Mouse (Mus musculus): ENCODE data around the gene Sct. TPM values are rescaled to one million over a fixed set of nuclear protein-coding genes. Genes with fewer than 3 reads are reported as not detected.

The Sct gene
- total RNA-seq (2014; fragmentation: Nextera tagmentation), result not detected in 2 replicates
- not detected in 2 replicates for total RNA-seq (2017)

GRCm38 (mm10) chr7:141278766-141279590 lies at the start of gene Sct:
Gene Sct, minus strand, starts transcription at chr7:141279133.
- peak; percentile 29 for ATAC-seq (replicated peaks; ENCODE audit: low FRiP score, low TSS enrichment, poor library complexity, severe bottlenecking)

- no peak for ATAC-seq (replicated peaks; ENCODE audit: low FRiP score, low TSS enrichment, poor library complexity, severe bottlenecking)
Observed at GRCm38 (mm10) chr7:141328373-141328990, 49.5 kb upstream of the Sct start.

GRCm38 (mm10) chr7:141327469-141328372 lies 48.8 kb upstream of the Sct start, which contains the start of the genes Deaf1 and Tmem80:
Gene Deaf1, minus strand, starts transcription at chr7:141327690.
Gene Tmem80, plus strand, starts transcription at chr7:141327739.
- peak; percentile 94 for ATAC-seq (replicated peaks; ENCODE audit: low FRiP score, low TSS enrichment, poor library complexity, severe bottlenecking)

- no peak for ATAC-seq (replicated peaks; ENCODE audit: low FRiP score, low TSS enrichment, poor library complexity, severe bottlenecking)
Observed at GRCm38 (mm10) chr7:141326546-141327446, 47.9 kb upstream of the Sct start.

- no peak for ATAC-seq (replicated peaks; ENCODE audit: low FRiP score, low TSS enrichment, poor library complexity, severe bottlenecking)
Observed at GRCm38 (mm10) chr7:141324686-141325085, 45.8 kb upstream of the Sct start.

GRCm38 (mm10) chr7:141319446-141319845 lies 40.5 kb upstream of the Sct start:
- ATAC-seq (replicated peaks; ENCODE audit: low FRiP score, low TSS enrichment, poor library complexity, severe bottlenecking), result no peak

- ATAC-seq (replicated peaks; ENCODE audit: low FRiP score, low TSS enrichment, poor library complexity, severe bottlenecking), result no peak
Observed at GRCm38 (mm10) chr7:141317619-141318132, 38.7 kb upstream of the Sct start.

- ATAC-seq (replicated peaks; ENCODE audit: low FRiP score, low TSS enrichment, poor library complexity, severe bottlenecking), result peak; percentile 89
Observed at GRCm38 (mm10) chr7:141315974-141316373, 37.0 kb upstream of the Sct start.

- ATAC-seq (replicated peaks; ENCODE audit: low FRiP score, low TSS enrichment, poor library complexity, severe bottlenecking), result no peak
Observed at GRCm38 (mm10) chr7:141315076-141315475, 36.1 kb upstream of the Sct start.

GRCm38 (mm10) chr7:141314416-141314815 lies 35.5 kb upstream of the Sct start:
- no peak for ATAC-seq (replicated peaks; ENCODE audit: low FRiP score, low TSS enrichment, poor library complexity, severe bottlenecking)

- ATAC-seq (replicated peaks; ENCODE audit: low FRiP score, low TSS enrichment, poor library complexity, severe bottlenecking), result no peak
Observed at GRCm38 (mm10) chr7:141304537-141304936, 25.6 kb upstream of the Sct start.

- ATAC-seq (replicated peaks; ENCODE audit: low FRiP score, low TSS enrichment, poor library complexity, severe bottlenecking), result no peak
Observed at GRCm38 (mm10) chr7:141302702-141303268, 23.9 kb upstream of the Sct start.

- ATAC-seq (replicated peaks; ENCODE audit: low FRiP score, low TSS enrichment, poor library complexity, severe bottlenecking), result no peak
Observed at GRCm38 (mm10) chr7:141301386-141301785, 22.5 kb upstream of the Sct start.

- no peak for ATAC-seq (replicated peaks; ENCODE audit: low FRiP score, low TSS enrichment, poor library complexity, severe bottlenecking)
Observed at GRCm38 (mm10) chr7:141299175-141299574, 20.2 kb upstream of the Sct start.

- ATAC-seq (replicated peaks; ENCODE audit: low FRiP score, low TSS enrichment, poor library complexity, severe bottlenecking), result peak; percentile 81
Observed at GRCm38 (mm10) chr7:141297926-141298650, 19.2 kb upstream of the Sct start.

- ATAC-seq (replicated peaks; ENCODE audit: low FRiP score, low TSS enrichment, poor library complexity, severe bottlenecking), result no peak
Observed at GRCm38 (mm10) chr7:141294479-141294878, 15.5 kb upstream of the Sct start.

- ATAC-seq (replicated peaks; ENCODE audit: low FRiP score, low TSS enrichment, poor library complexity, severe bottlenecking), result no peak
Observed at GRCm38 (mm10) chr7:141293852-141294471, 15.0 kb upstream of the Sct start.
